Mouse (Mus musculus) midbrain, embryonic 16.5 days (tissue): Measurements from ENCODE around the gene Srxn1. TPM values are rescaled to one million over a fixed set of nuclear protein-coding genes. Genes with fewer than 3 reads are reported as not detected.
A peak's percentile ranks its signal among the peaks of the same experiment; 100 is the strongest.

ENCODE experiments used
- ATAC-seq: fragments of 200-750 bp; cut with Nextera tagmentation; 2 replicates; pipeline ENCODE4 v1.8.0; 2017; ENCODE audit warnings: moderate TSS enrichment
- H3K27ac ChIP-seq: fragments of 300-500 bp; sonication (generic); 2 replicates; pipeline ENCODE4 v1.5.1; 2014; ENCODE audit warnings: mild to moderate bottlenecking, low read length, mixed read lengths
- H3K27me3 ChIP-seq: fragments of 300-500 bp; sonication (generic); 2 replicates; pipeline ENCODE4 v1.6.1; 2014; ENCODE audit warnings: low read depth, low read length, mixed read lengths; ENCODE audit not compliant: control insufficient read depth, insufficient read depth
- H3K36me3 ChIP-seq: fragments of 300-500 bp; sonication (generic); 2 replicates; pipeline ENCODE4 v1.6.1; 2014; ENCODE audit warnings: mild to moderate bottlenecking, low read length, moderate library complexity, mixed read lengths; ENCODE audit not compliant: control insufficient read depth, insufficient read depth
- H3K4me1 ChIP-seq: fragments of 300-500 bp; sonication (generic); 2 replicates; pipeline ENCODE4 v1.6.1; 2014; ENCODE audit warnings: mild to moderate bottlenecking, low read length, mixed read lengths; ENCODE audit not compliant: control insufficient read depth, insufficient read depth
- H3K4me2 ChIP-seq: fragments of 300-500 bp; sonication (generic); 2 replicates; pipeline ENCODE4 v1.6.1; 2014; ENCODE audit warnings: mild to moderate bottlenecking, low read length, mixed read lengths
- H3K4me3 ChIP-seq: fragments of 300-500 bp; sonication (generic); 2 replicates; pipeline ENCODE4 v1.5.1; 2014; ENCODE audit warnings: low read depth, mild to moderate bottlenecking, low read length, moderate library complexity, mixed read lengths
- H3K9ac ChIP-seq: fragments of 300-500 bp; sonication (generic); 2 replicates; pipeline ENCODE4 v1.6.1; 2014; ENCODE audit warnings: low read depth, low read length, mixed read lengths
- H3K9me3 ChIP-seq: fragments of 300-500 bp; sonication (generic); replicated peaks from 2 replicates; pipeline ENCODE4 v1.6.1; 2014; ENCODE audit warnings: mild to moderate bottlenecking, low read length, mixed read lengths; ENCODE audit not compliant: control insufficient read depth, poor library complexity, severe bottlenecking
- WGBS: fragments of 180-500 bp; shearing (Covaris S2); extraction: QIAGEN DNeasy Blood & Tissue Kit; methylation state at CpG from one replicate; pipeline ENCODE4 v1.1.7; 2014; 5-methylcytosine and 5-hydroxymethylcytosine counted together
- polyA plus RNA-seq: library from polyadenylated mRNA; unstranded; fragments of >200 nt; fragmentation: Nextera tagmentation; extraction: Ambion mirVana; gene quantifications from 2 replicates; pipeline ENCODE4 v1.2.1, GENCODE M21; 2015

Gene Srxn1
- polyA plus RNA-seq, 1 experiment from 2014 or later = 25.4 TPM

GRCm38 (mm10) chr2:152086451-152086850 is 18.9 kb upstream of the Srxn1 start:
- Histone ChIP-seq H3K9ac (peak overlapping the region; percentile 5), H3K4me2 (peak overlapping the region; percentile 37), H3K27me3 (no peaks in the 10 kb centered on the region), H3K4me1 (peaks cover 38% of the 10 kb centered on the region), H3K4me3 (no peak overlapping the region), H3K27ac (no peak overlapping the region), H3K9me3 (no peaks in the 10 kb centered on the region), H3K36me3 (no peaks in the 10 kb centered on the region)
- 50% methylated on average over 6 of the region's 6 CpGs for WGBS
- no peak for ATAC-seq

- WGBS = 69% methylated on average over 5 of the region's 5 CpGs
- no peak overlapping the region for H3K27ac ChIP-seq
- H3K4me1 ChIP-seq = peaks cover 38% of the 10 kb centered on the region
- no peak for ATAC-seq
- H3K36me3 ChIP-seq = no peaks in the 10 kb centered on the region
- no peaks in the 10 kb centered on the region for H3K9me3 ChIP-seq
- peak overlapping the region; percentile 37; the same call in 1 of the 2 replicates for H3K4me2 ChIP-seq
- H3K9ac ChIP-seq = peak overlapping the region; percentile 39
- H3K27me3 ChIP-seq = no peaks in the 10 kb centered on the region
- no peak overlapping the region for H3K4me3 ChIP-seq
Observed at GRCm38 (mm10) chr2:152087111-152087510, 18.2 kb upstream of the Srxn1 start.

GRCm38 (mm10) chr2:152089078-152089477 is 16.2 kb upstream of the Srxn1 start:
- H3K27me3 ChIP-seq = no peaks in the 10 kb centered on the region
- H3K36me3 ChIP-seq = peaks cover 3% of the 10 kb centered on the region; the same call in 1 of the 2 replicates
- ATAC-seq = no peak
- no peak overlapping the region for H3K4me3 ChIP-seq
- H3K9ac ChIP-seq = no peak overlapping the region
- WGBS = 5% methylated on average over 4 of the region's 4 CpGs
- no peaks in the 10 kb centered on the region for H3K9me3 ChIP-seq
- peaks cover 32% of the 10 kb centered on the region for H3K4me1 ChIP-seq
- H3K27ac ChIP-seq = no peak overlapping the region
- H3K4me2 ChIP-seq = no peak overlapping the region

GRCm38 (mm10) chr2:152089581-152089980 is 15.7 kb upstream of the Srxn1 start:
- H3K4me1 ChIP-seq = peaks cover 29% of the 10 kb centered on the region
- peaks cover 3% of the 10 kb centered on the region; the same call in 1 of the 2 replicates for H3K36me3 ChIP-seq
- WGBS = 81% methylated on average over 5 of the region's 5 CpGs

GRCm38 (mm10) chr2:152090486-152090885 is 14.8 kb upstream of the Srxn1 start:
- Histone ChIP-seq H3K9me3 (no peaks in the 10 kb centered on the region), H3K36me3 (peaks cover 3% of the 10 kb centered on the region; the same call in 1 of the 2 replicates), H3K4me1 (peaks cover 26% of the 10 kb centered on the region)

More at GRCm38 (mm10) chr2:152089581-152089980, 15.7 kb upstream of the Srxn1 start:
- ATAC-seq = no peak
- H3K4me2 ChIP-seq = no peak overlapping the region
- no peak overlapping the region for H3K4me3 ChIP-seq
- no peak overlapping the region for H3K27ac ChIP-seq
- H3K9me3 ChIP-seq = no peaks in the 10 kb centered on the region
- H3K27me3 ChIP-seq = no peaks in the 10 kb centered on the region
- no peak overlapping the region for H3K9ac ChIP-seq

GRCm38 (mm10) chr2:152091342-152092056 is 13.8 kb upstream of the Srxn1 start:
- Histone ChIP-seq H3K9me3 (no peaks in the 10 kb centered on the region), H3K27ac (no peak overlapping the region), H3K27me3 (no peaks in the 10 kb centered on the region), H3K4me3 (no peak overlapping the region), H3K36me3 (peaks cover 3% of the 10 kb centered on the region; the same call in 1 of the 2 replicates), H3K4me1 (peaks cover 20% of the 10 kb centered on the region), H3K4me2 (no peak overlapping the region), H3K9ac (no peak overlapping the region)
- 29% methylated on average over 12 of the region's 12 CpGs for WGBS
- ATAC-seq = no peak

More at GRCm38 (mm10) chr2:152090486-152090885, 14.8 kb upstream of the Srxn1 start:
- Histone ChIP-seq H3K9ac (no peak overlapping the region), H3K4me3 (no peak overlapping the region), H3K4me2 (no peak overlapping the region), H3K27me3 (no peaks in the 10 kb centered on the region), H3K27ac (no peak overlapping the region)
- WGBS = 90% methylated on average over 5 of the region's 5 CpGs
- ATAC-seq = no peak

- Histone ChIP-seq H3K9me3 (no peaks in the 10 kb centered on the region), H3K9ac (peak overlapping the region; percentile 51), H3K4me1 (peaks cover 10% of the 10 kb centered on the region; the same call in 1 of the 2 replicates), H3K27me3 (no peaks in the 10 kb centered on the region), H3K36me3 (peaks cover 3% of the 10 kb centered on the region; the same call in 1 of the 2 replicates), H3K4me3 (peak overlapping the region; percentile 36), H3K4me2 (peak overlapping the region; percentile 49), H3K27ac (no peak overlapping the region; the same call in 1 of the 2 replicates)
- WGBS = 4% methylated on average over 44 of the region's 45 CpGs
- peak; percentile 3; the same call in 1 of the 2 replicates for ATAC-seq
Observed at GRCm38 (mm10) chr2:152092927-152093326, 12.4 kb upstream of the Srxn1 start.

- Histone ChIP-seq H3K4me2 (peak overlapping the region; percentile 49), H3K4me3 (peak overlapping the region; percentile 36), H3K27me3 (no peaks in the 10 kb centered on the region), H3K27ac (0 out of 2 replicates have a peak overlapping the region, but pooled peaks have one; percentile 20), H3K36me3 (peaks cover 3% of the 10 kb centered on the region; the same call in 1 of the 2 replicates), H3K4me1 (peaks cover 7% of the 10 kb centered on the region; the same call in 1 of the 2 replicates), H3K9ac (peak overlapping the region; percentile 51), H3K9me3 (no peaks in the 10 kb centered on the region)
- WGBS = 4% methylated on average over 52 of the region's 60 CpGs
- peak; percentile 52 for ATAC-seq
Observed at GRCm38 (mm10) chr2:152093356-152093792, 11.9 kb upstream of the Srxn1 start.
